Mouse (Mus musculus) bone marrow, adult 2 months (tissue): ENCODE data around the gene Swi5.

Source experiments
- CTCF ChIP-seq: fragments of 200-500 bp; IDR thresholded peaks from 2 replicates; pipeline ENCODE4 v1.5.1; 2011; ENCODE audit warnings: low read length, control low read depth; ENCODE audit not compliant: control insufficient read depth, insufficient read depth
- POLR2A ChIP-seq: fragments of 200-500 bp; IDR thresholded peaks from 2 replicates; pipeline ENCODE4 v1.6.1; 2011; ENCODE audit warnings: low read depth, mild to moderate bottlenecking, control low read depth, low read length, borderline replicate concordance; ENCODE audit not compliant: control insufficient read depth

- TF ChIP-seq CTCF (no peak), POLR2A (no peak)
These were observed 24.6 kb upstream of the Swi5 start for GRCm38 (mm10) chr2:32312318-32312964.
